In genomic region chr14:99127509-99127908, GRCm38 (mm10) we compare ENCODE assay signal across 16 mouse cellular contexts.
"Had no signal": no experiment of that assay in that cellular context is flagged by ENCODE, and none has a peak within 500 bp of the region (broad histone marks: within the 10 kb centered on the region; RNA-seq: fewer than 3 reads in every experiment).

No protein-coding gene starts in this region.

- H3K9ac ChIP-seq: neural tube, embryonic 13.5 days; neural tube, embryonic 15.5 days; stomach, embryonic 15.5 days had no signal

- H3K36me3 ChIP-seq: neural tube, embryonic 15.5 days; stomach, embryonic 15.5 days had no signal

- H3K4me2 ChIP-seq: neural tube, embryonic 13.5 days; neural tube, embryonic 15.5 days; stomach, embryonic 15.5 days had no signal

- H3K4me3 ChIP-seq: neural tube, embryonic 13.5 days; neural tube, embryonic 15.5 days; stomach, embryonic 15.5 days had no signal

- H3K4me1 ChIP-seq: neural tube, embryonic 13.5 days; neural tube, embryonic 15.5 days; stomach, embryonic 15.5 days had no signal

- H3K27me3 ChIP-seq: neural tube, embryonic 13.5 days; neural tube, embryonic 15.5 days; stomach, embryonic 15.5 days had no signal

- DNase-seq: retina, postnatal 1 day; right cerebral cortex, adult 18-20 months; right cerebral cortex, postnatal 14 days; right cerebral cortex, postnatal 25 days; right cerebral cortex, postnatal 4 days; spleen, adult 18-20 months; thymus, adult 18-20 months; thymus, adult 2 months; thymus, postnatal 14 days; thymus, postnatal 25 days; thymus, postnatal 36 days; thymus, postnatal 4 days had no signal

- H3K27ac ChIP-seq: neural tube, embryonic 13.5 days; neural tube, embryonic 15.5 days; stomach, embryonic 15.5 days; stomach, postnatal 0 days had no signal

- H3K9me3 ChIP-seq: neural tube, embryonic 13.5 days; neural tube, embryonic 15.5 days; stomach, embryonic 15.5 days had no signal
